Mouse (Mus musculus) MEL (cell line): ENCODE data around the gene Slc25a25. TPM values are rescaled to one million over a fixed set of nuclear protein-coding genes. Genes with fewer than 3 reads are reported as not detected.

Experiments
- DNase-seq: peaks from one replicate; pipeline ENCODE4 v3.0.0; 2011; ENCODE audit warnings: low read depth, low spot score
- H3K27ac ChIP-seq: 2 replicates; pipeline ENCODE4 v1.5.1; 2012; ENCODE audit warnings: low read depth, mild to moderate bottlenecking, control low read depth, low read length, moderate library complexity; ENCODE audit not compliant: control insufficient read depth
- H3K27me3 ChIP-seq, 2 experiments: fragments of 150-350 bp in 1 of 2; sonication (generic) in 1 of 2; 2 replicates each; pipeline ENCODE4 v1.6.1; 2012; ENCODE audit warnings: low read length in 2 of 2, mild to moderate bottlenecking in 2 of 2, improper control_type of control experiment in 1 of 2, moderate library complexity in 1 of 2; ENCODE audit not compliant: insufficient read depth in 2 of 2, control insufficient read depth in 1 of 2
- H3K36me3 ChIP-seq, 2 experiments: 2 replicates each; pipeline ENCODE4 v1.6.1; 2012 to 2014; ENCODE audit warnings: low read length in 2 of 2, improper control_type of control experiment in 1 of 2, inconsistent platforms in 1 of 2, mild to moderate bottlenecking in 1 of 2; ENCODE audit not compliant: insufficient read depth in 2 of 2, control insufficient read depth in 1 of 2
- H3K4me1 ChIP-seq, 2 experiments: fragments of 150-350 bp in 1 of 2; sonication (generic) in 1 of 2; 2 replicates each; pipeline ENCODE4 v1.6.1; 2012; ENCODE audit warnings: low read length in 2 of 2, improper control_type of control experiment in 1 of 2, mild to moderate bottlenecking in 1 of 2; ENCODE audit not compliant: insufficient read depth in 2 of 2, control insufficient read depth in 1 of 2
- H3K4me3 ChIP-seq, 2 experiments: fragments of 150-350 bp in 1 of 2; sonication (generic) in 1 of 2; 2 replicates each; pipeline ENCODE4 v1.5.1; 2012; ENCODE audit warnings: low read depth in 2 of 2, low read length in 2 of 2, mild to moderate bottlenecking in 2 of 2, moderate library complexity in 2 of 2, control low read depth in 1 of 2, improper control_type of control experiment in 1 of 2; ENCODE audit not compliant: control insufficient read depth in 1 of 2, insufficient read depth in 1 of 2
- H3K79me2 ChIP-seq: 2 replicates; pipeline ENCODE4 v1.6.1; 2012; ENCODE audit warnings: mild to moderate bottlenecking, low read length, moderate library complexity; ENCODE audit not compliant: control insufficient read depth, poor library complexity, insufficient read depth
- H3K9ac ChIP-seq: 2 replicates; pipeline ENCODE4 v1.6.1; 2012; ENCODE audit warnings: low read depth, mild to moderate bottlenecking, control low read depth, low read length, moderate library complexity; ENCODE audit not compliant: control insufficient read depth, poor library complexity, severe bottlenecking
- H3K9me3 ChIP-seq: fragments of 150-350 bp; sonication (generic); replicated peaks from 2 replicates; pipeline ENCODE4 v1.6.1; 2012; ENCODE audit warnings: mild to moderate bottlenecking, low read length, improper control_type of control experiment, moderate library complexity; ENCODE audit not compliant: insufficient read depth
- BHLHE40 ChIP-seq: IDR thresholded peaks from 2 replicates; pipeline ENCODE4 v1.6.1; 2012; ENCODE audit warnings: low read depth, mild to moderate bottlenecking, inconsistent platforms, low read length, improper control_type of control experiment, borderline replicate concordance
- CHD2 ChIP-seq: IDR thresholded peaks from 2 replicates; pipeline ENCODE4 v1.6.1; 2011; ENCODE audit warnings: low read length, improper control_type of control experiment
- GATA1 ChIP-seq: IDR thresholded peaks from 2 replicates; pipeline ENCODE4 v1.6.1; 2011; ENCODE audit warnings: low read depth, low read length, improper control_type of control experiment
- HCFC1 ChIP-seq: IDR thresholded peaks from 2 replicates; pipeline ENCODE4 v1.6.1; 2012; ENCODE audit warnings: low read depth, mild to moderate bottlenecking, inconsistent platforms, low read length, improper control_type of control experiment, moderate library complexity
- MEF2A ChIP-seq: IDR thresholded peaks from 2 replicates; pipeline ENCODE4 v1.6.1; 2014; ENCODE audit warnings: low read depth, mild to moderate bottlenecking, inconsistent platforms, low read length, improper control_type of control experiment; ENCODE audit not compliant: poor library complexity, insufficient replicate concordance, severe bottlenecking; ENCODE audit errors: extremely low read depth
- MYB ChIP-seq: IDR thresholded peaks from 2 replicates; pipeline ENCODE4 v1.6.1; 2011; ENCODE audit warnings: mild to moderate bottlenecking, low read depth, low read length, improper control_type of control experiment
- NELFE ChIP-seq: IDR thresholded peaks from 2 replicates; pipeline ENCODE4 v1.6.1; 2011; ENCODE audit warnings: low read depth, low read length, improper control_type of control experiment
- POLR2A ChIP-seq, 2 experiments: IDR thresholded peaks; 2 replicates each; pipeline ENCODE4 v1.6.1; 2011 to 2012; ENCODE audit warnings: low read length in 2 of 2, mild to moderate bottlenecking in 2 of 2, control low read depth in 1 of 2, improper control_type of control experiment in 1 of 2, low read depth in 1 of 2, moderate library complexity in 1 of 2; ENCODE audit not compliant: control insufficient read depth in 1 of 2, insufficient read depth in 1 of 2, poor library complexity in 1 of 2
- POLR2AphosphoS2 ChIP-seq: IDR thresholded peaks from 2 replicates; pipeline ENCODE4 v1.6.1; 2011; ENCODE audit warnings: low read length, improper control_type of control experiment
- SIN3A ChIP-seq: IDR thresholded peaks from 2 replicates; pipeline ENCODE4 v1.6.1; 2012; ENCODE audit warnings: low read length, improper control_type of control experiment, inconsistent platforms
- TAL1 ChIP-seq: IDR thresholded peaks from 2 replicates; pipeline ENCODE4 v1.6.1; 2012; ENCODE audit warnings: mild to moderate bottlenecking, inconsistent platforms, low read length, moderate library complexity, mixed read lengths
- TBP ChIP-seq: IDR thresholded peaks from 2 replicates; pipeline ENCODE4 v1.8.0; 2011; ENCODE audit warnings: low read depth, low read length, improper control_type of control experiment
- ZC3H11A ChIP-seq: IDR thresholded peaks from 2 replicates; pipeline ENCODE4 v1.6.1; 2012; ENCODE audit warnings: low read depth, mild to moderate bottlenecking, inconsistent platforms, low read length, improper control_type of control experiment
- polyA plus RNA-seq, 2 experiments: library from polyadenylated mRNA; stranded (reverse) in 1 of 2; unstranded in 1 of 2; fragments of >175 nt in 1 of 2; fragments of >200 nt in 1 of 2; gene quantifications; 2 replicates each; pipeline versions ENCODE4 v1.2.1 to v1.2.4; 2012; ENCODE audit warnings: low replicate concordance in 2 of 2, low read depth in 1 of 2; ENCODE audit not compliant: insufficient read length in 2 of 2, insufficient read depth in 1 of 2, missing spikeins in 1 of 2
- total RNA-seq: library from RNA; depleted of rRNA; stranded (reverse); fragments of 300-350 nt; gene quantifications from 2 replicates; pipeline ENCODE4 v1.2.3, GENCODE M21; 2012

The Slc25a25 gene
- total and polyA plus RNA-seq, 3 experiments: 22.3 to 32.5 TPM; not detected in 1

- Histone ChIP-seq H3K79me2 (peaks cover 50% of the 10 kb centered on the region), H3K27ac (peak overlapping the region; percentile 72), H3K27me3 (no peaks in the 10 kb centered on the region), H3K4me3 (peak overlapping the region; percentile 5 to 67), H3K4me1 (peaks cover 0 to 15% of the 10 kb centered on the region in 2 experiments), H3K9ac (peak overlapping the region; percentile 76), H3K36me3 (peaks cover 0 to 28% of the 10 kb centered on the region in 2 experiments; a peak in 2 of 4 replicates), H3K9me3 (no peaks in the 10 kb centered on the region)
- no peak for DNase-seq
- TF ChIP-seq BHLHE40 (no peak), NELFE (peak; percentile 16; the same call in 1 of the 2 replicates), CHD2 (no peak), MYB (no peak), POLR2AphosphoS2 (no peak), HCFC1 (no peak), SIN3A (peak; percentile 50; the same call in 1 of the 2 replicates), TAL1 (no peak), TBP (no peak), ZC3H11A (no peak)
These were observed 1.3 kb upstream of the Slc25a25 start for GRCm38 (mm10) chr2:32452441-32452971.

- H3K27ac ChIP-seq: peak overlapping the region; percentile 99
These were observed 676 bp upstream of the Slc25a25 start for GRCm38 (mm10) chr2:32451870-32452372.

More at GRCm38 (mm10) chr2:32451870-32452372, 676 bp upstream of the Slc25a25 start:
- Histone ChIP-seq H3K36me3 (peaks cover 0 to 30% of the 10 kb centered on the region in 2 experiments; a peak in 2 of 4 replicates), H3K4me1 (peaks cover 0 to 16% of the 10 kb centered on the region in 2 experiments), H3K4me3 (peak overlapping the region; percentile 31 to 92), H3K79me2 (peaks cover 53% of the 10 kb centered on the region), H3K9ac (peak overlapping the region; percentile 92), H3K9me3 (no peaks in the 10 kb centered on the region), H3K27me3 (no peaks in the 10 kb centered on the region)
- TF ChIP-seq CHD2 (peak; percentile 54; the same call in 1 of the 2 replicates), GATA1 (no peak), POLR2A (IDR thresholded peaks at IDR 0.05; ENCODE audit: control insufficient read depth in 1 of 2, insufficient read depth in 1 of 2, low read depth in 1 of 2, low read length in 2 of 2, poor library complexity in 1 of 2) (peak in 1 of 2 experiments; percentile 45; a peak in 1 of 4 replicates), TBP (0 out of 2 replicates have a peak, but pooled peaks have one; percentile 11), POLR2AphosphoS2 (no peak), TAL1 (no peak), MEF2A (no peak)
- DNase-seq: peak; percentile 99
